Mouse (Mus musculus) CH12.LX (cell line): ENCODE results near the gene Inppl1. TPM values are rescaled to one million over a fixed set of nuclear protein-coding genes. Genes with fewer than 3 reads are reported as not detected.

Experiments
- DNase-seq: peaks from one replicate; pipeline ENCODE4 v3.0.0-alpha.2; 2013; ENCODE audit errors: extremely low read depth
- H3K27ac ChIP-seq: 2 replicates; pipeline ENCODE4 v1.5.1; 2012; ENCODE audit warnings: low read depth, mild to moderate bottlenecking, control low read depth, moderate library complexity; ENCODE audit not compliant: insufficient read depth
- H3K27me3 ChIP-seq: replicated peaks from 2 replicates; pipeline ENCODE3; 2012; ENCODE audit warnings: inconsistent platforms
- H3K36me3 ChIP-seq, 2 experiments: replicated peaks in 1 of 2; 2 replicates each; pipeline versions ENCODE3 to v1.6.1; 2012; ENCODE audit warnings: inconsistent platforms in 1 of 2, low read length in 1 of 2, mild to moderate bottlenecking in 1 of 2, mixed read lengths in 1 of 2, moderate library complexity in 1 of 2; ENCODE audit not compliant: control insufficient read depth in 1 of 2, insufficient read depth in 1 of 2
- H3K4me1 ChIP-seq, 2 experiments: 2 replicates each; pipeline ENCODE4 v1.6.1; 2012; ENCODE audit warnings: inconsistent platforms in 1 of 2, moderate library complexity in 1 of 2; ENCODE audit not compliant: insufficient read depth in 2 of 2, control insufficient read depth in 1 of 2
- H3K4me2 ChIP-seq: 2 replicates; pipeline ENCODE4 v1.6.1; 2012; ENCODE audit warnings: low read depth, mild to moderate bottlenecking, control low read depth; ENCODE audit not compliant: poor library complexity, insufficient read depth, severe bottlenecking
- H3K4me3 ChIP-seq, 3 experiments: fragments of 150-350 bp in 1 of 3; sonication (generic) in 1 of 3; replicated peaks in 1 of 3; 2 replicates each; pipeline versions ENCODE3 to v1.5.1; 2011 to 2012; ENCODE audit warnings: low read depth in 2 of 3, low read length in 2 of 3, mild to moderate bottlenecking in 2 of 3, moderate library complexity in 2 of 3, control low read depth in 1 of 3, improper control_type of control experiment in 1 of 3, inconsistent platforms in 1 of 3, mixed read lengths in 1 of 3; ENCODE audit not compliant: poor library complexity in 1 of 3
- H3K79me2 ChIP-seq: replicated peaks from 2 replicates; pipeline ENCODE4 v1.6.1; 2012; ENCODE audit warnings: mild to moderate bottlenecking, moderate library complexity; ENCODE audit not compliant: control insufficient read depth, poor library complexity, insufficient read depth, severe bottlenecking; ENCODE audit errors: extremely low read depth
- H3K9ac ChIP-seq: 2 replicates; pipeline ENCODE4 v1.6.1; 2012; ENCODE audit warnings: low read depth, mild to moderate bottlenecking, control low read depth, moderate library complexity; ENCODE audit not compliant: insufficient read depth
- H3K9me3 ChIP-seq: replicated peaks from 2 replicates; pipeline ENCODE3; 2012; ENCODE audit warnings: low read length, inconsistent platforms, mixed read lengths
- BHLHE40 ChIP-seq: IDR thresholded peaks from 2 replicates; pipeline ENCODE4 v1.6.1; 2011; ENCODE audit warnings: mild to moderate bottlenecking, low read depth, low read length, improper control_type of control experiment
- CHD1 ChIP-seq: IDR thresholded peaks from 2 replicates; pipeline ENCODE4 v1.6.1; 2012; ENCODE audit warnings: low read depth, low read length, improper control_type of control experiment, inconsistent platforms
- CHD2 ChIP-seq: IDR thresholded peaks from 2 replicates; pipeline ENCODE4 v1.6.1; 2011; ENCODE audit warnings: low read length, improper control_type of control experiment
- E2F4 ChIP-seq: IDR thresholded peaks from 2 replicates; pipeline ENCODE4 v1.6.1; 2011; ENCODE audit warnings: low read depth, low read length, improper control_type of control experiment; ENCODE audit not compliant: insufficient replicate concordance
- EP300 ChIP-seq: IDR thresholded peaks from 2 replicates; pipeline ENCODE4 v1.6.1; 2011; ENCODE audit warnings: low read length, improper control_type of control experiment
- GABPA ChIP-seq: IDR thresholded peaks from 2 replicates; pipeline ENCODE4 v1.6.1; 2012; ENCODE audit warnings: low read depth, low read length, improper control_type of control experiment, inconsistent platforms; ENCODE audit not compliant: insufficient replicate concordance
- IRF4 ChIP-seq: IDR thresholded peaks from 2 replicates; pipeline ENCODE4 v1.6.1; 2014; ENCODE audit warnings: low read depth, mild to moderate bottlenecking, inconsistent platforms, low read length, improper control_type of control experiment
- MAZ ChIP-seq: IDR thresholded peaks from 2 replicates; pipeline ENCODE4 v1.6.1; 2012; ENCODE audit warnings: low read depth, mild to moderate bottlenecking, inconsistent platforms, low read length, improper control_type of control experiment, moderate library complexity
- MEF2A ChIP-seq: IDR thresholded peaks from 2 replicates; pipeline ENCODE4 v1.6.1; 2014; ENCODE audit warnings: low read depth, mild to moderate bottlenecking, inconsistent platforms, low read length, improper control_type of control experiment, borderline replicate concordance
- NRF1 ChIP-seq: IDR thresholded peaks from 2 replicates; pipeline ENCODE4 v1.6.1; 2014; ENCODE audit warnings: low read depth, mild to moderate bottlenecking, inconsistent platforms, low read length, improper control_type of control experiment, moderate library complexity
- PAX5 ChIP-seq: IDR thresholded peaks from 2 replicates; pipeline ENCODE4 v1.6.1; 2012; ENCODE audit warnings: low read length, inconsistent platforms, mixed read lengths
- POLR2A ChIP-seq: IDR thresholded peaks from 2 replicates; pipeline ENCODE4 v1.6.1; 2011; ENCODE audit warnings: low read depth, mild to moderate bottlenecking, improper control_type of control experiment, low read length
- RCOR1 ChIP-seq: conservative IDR thresholded peaks from 2 replicates; pipeline ENCODE4 v1.6.1; 2012; ENCODE audit warnings: low read depth, mild to moderate bottlenecking, inconsistent platforms, low read length, improper control_type of control experiment
- SIN3A ChIP-seq: IDR thresholded peaks from 2 replicates; pipeline ENCODE4 v1.6.1; 2012; ENCODE audit warnings: low read length, improper control_type of control experiment, inconsistent platforms
- USF1 ChIP-seq: IDR thresholded peaks from 2 replicates; pipeline ENCODE4 v1.6.1; 2014; ENCODE audit warnings: low read depth, mild to moderate bottlenecking, inconsistent platforms, low read length, improper control_type of control experiment
- ZC3H11A ChIP-seq: IDR thresholded peaks from 2 replicates; pipeline ENCODE4 v1.6.1; 2012; ENCODE audit warnings: low read depth, mild to moderate bottlenecking, inconsistent platforms, low read length, improper control_type of control experiment
- dilution Hi-C: fragments of 300-500 bp; cut with MboI; formaldehyde crosslinking; loops from 2 replicates; pipeline ENCODE4 v1.14.3; 2020; ENCODE audit warnings: low sequenced_read_pairs; ENCODE audit not compliant: extremely low pct_unique_long_range_greater_than_20kb, extremely low pct_ligation_motif_present
- in situ Hi-C: fragments of 300-500 bp; cut with MboI; formaldehyde crosslinking; loops from 3 replicates; pipeline ENCODE4 v1.14.3; 2019; ENCODE audit warnings: low sequenced_read_pairs, low pct_ligation_motif_present, low pct_unique_long_range_greater_than_20kb, mixed read lengths
- polyA plus RNA-seq: library from polyadenylated mRNA; unstranded; fragments of >175 nt; gene quantifications from 2 replicates; pipeline ENCODE4 v1.2.1, GENCODE M21; 2012; ENCODE audit warnings: low read depth; ENCODE audit not compliant: insufficient read length
- total RNA-seq, 2 experiments: library from RNA; depleted of rRNA; stranded (reverse); fragments of 300-350 nt in 1 of 2; fragments of >200 nt in 1 of 2; gene quantifications; 2 replicates each; pipeline ENCODE4 v1.2.3; 2012 to 2014

The Inppl1 gene
- total and polyA plus RNA-seq, 3 experiments = 27.3 to 44.3 (median 37.9) TPM

DNA sequence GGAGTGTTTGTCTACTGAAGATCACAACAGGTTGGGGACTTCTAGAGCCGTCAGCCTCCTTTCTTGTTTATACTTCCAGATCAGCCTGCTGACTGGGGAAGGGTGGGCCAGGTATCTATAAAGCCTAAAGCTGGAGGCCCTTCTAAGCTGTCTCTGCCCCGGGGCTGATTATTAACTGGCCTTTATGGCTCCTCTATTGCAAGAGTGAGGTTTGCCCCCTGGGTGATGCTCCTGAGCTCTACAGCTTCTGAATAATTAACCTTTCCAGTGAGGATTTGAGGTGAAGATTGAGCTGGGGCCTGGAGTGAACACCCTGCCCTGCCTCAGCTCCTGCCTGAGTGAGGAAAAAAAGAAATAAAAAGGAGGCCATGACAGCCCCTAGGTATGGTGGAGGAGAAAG is 32.6 kb upstream of the Inppl1 start, which contains the start of gene Folr1:
Folr1 (minus strand) TSS at position 160 of the 400 bp plus-strand sequence.
- H3K27me3 ChIP-seq = no peaks in the 10 kb centered on the region
- no peaks in the 10 kb centered on the region for H3K9me3 ChIP-seq
- in situ Hi-C loops = no loop called here
- peaks cover 0 to 4% of the 10 kb centered on the region in 2 experiments; a peak in 3 of 4 replicates for H3K4me1 ChIP-seq
- H3K4me2 ChIP-seq = no peak within 1 kb of the TSS
- no peaks in the 10 kb centered on the region for H3K36me3 ChIP-seq
- no peak within 1 kb of the TSS for H3K9ac ChIP-seq
- no peaks in the 10 kb centered on the region for H3K79me2 ChIP-seq
- no peak for TF ChIP-seq IRF4
- TF ChIP-seq RCOR1 = no peak
- no peak for TF ChIP-seq GABPA
- TF ChIP-seq MAZ = no peak
- no peak for TF ChIP-seq SIN3A
- no peak for TF ChIP-seq USF1
- TF ChIP-seq NRF1 = no peak
- TF ChIP-seq MEF2A = no peak
- H3K4me3 ChIP-seq = no peak within 1 kb of the TSS
- H3K27ac ChIP-seq = no peak within 1 kb of the TSS
- DNase-seq = no peak
- dilution Hi-C loops = no loop called here

- Histone ChIP-seq H3K36me3 (no peaks in the 10 kb centered on the region), H3K27me3 (no peaks in the 10 kb centered on the region), H3K4me2 (no peak overlapping the region), H3K4me1 (peaks cover 0 to 5% of the 10 kb centered on the region in 2 experiments; a peak in 3 of 4 replicates), H3K9me3 (peaks cover 3% of the 10 kb centered on the region), H3K27ac (no peak overlapping the region), H3K79me2 (no peaks in the 10 kb centered on the region), H3K4me3 (no peak overlapping the region), H3K9ac (no peak overlapping the region)
- no peak for DNase-seq
- TF ChIP-seq CHD1 (no peak), BHLHE40 (no peak)
- in situ Hi-C loops (no loop called here), dilution Hi-C loops (no loop called here)
Observed at GRCm38 (mm10) chr7:101869163-101869500, 31.1 kb upstream of the Inppl1 start.

DNA sequence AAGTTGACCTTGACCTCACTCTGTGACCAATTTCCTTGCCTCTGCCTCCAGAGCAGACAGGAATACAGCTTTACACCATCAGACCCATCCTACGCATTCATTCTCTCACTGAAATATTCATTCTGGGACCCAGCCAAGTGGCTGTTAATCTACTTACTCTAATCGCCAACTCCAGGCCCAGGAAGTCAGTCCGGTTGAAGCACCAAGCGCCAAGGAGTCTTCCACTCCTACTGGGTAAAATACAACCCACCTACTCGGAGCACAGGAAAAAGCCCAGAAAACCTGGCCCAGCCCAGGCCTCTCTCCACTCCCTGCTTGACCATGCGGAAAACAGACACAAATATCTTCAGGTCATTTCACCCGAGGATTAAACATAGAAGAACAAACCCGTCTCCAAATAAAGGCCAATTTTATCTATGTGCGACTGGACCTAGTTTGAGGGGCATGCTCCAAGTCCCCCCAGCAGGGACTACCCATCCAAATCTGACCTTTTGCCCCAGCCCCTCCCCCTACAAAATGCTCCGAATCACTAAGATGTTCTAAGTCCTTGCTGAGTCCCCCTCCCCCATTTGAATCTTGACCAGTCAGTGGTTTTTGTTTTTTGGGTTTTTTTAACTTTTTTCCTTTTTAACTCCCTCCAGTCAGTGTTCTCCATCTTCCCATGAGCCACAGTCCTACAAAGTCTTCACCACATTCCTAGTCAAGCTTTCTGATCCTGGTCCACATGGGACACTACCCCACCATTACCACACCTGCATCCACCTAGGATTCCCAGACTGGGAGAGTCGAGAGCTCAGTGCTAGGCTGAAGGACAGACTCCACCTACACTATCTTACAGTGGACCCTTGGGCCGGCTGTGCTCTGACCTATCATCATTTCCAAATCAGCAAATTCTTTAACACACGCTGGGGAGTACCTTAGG is 30.5 kb upstream of the Inppl1 start:
- Histone ChIP-seq H3K4me3 (no peak overlapping the region), H3K27me3 (no peaks in the 10 kb centered on the region), H3K9me3 (peaks cover 3% of the 10 kb centered on the region), H3K79me2 (no peaks in the 10 kb centered on the region), H3K4me2 (no peak overlapping the region), H3K9ac (no peak overlapping the region), H3K4me1 (peaks cover 0 to 5% of the 10 kb centered on the region in 2 experiments; a peak in 3 of 4 replicates), H3K27ac (no peak overlapping the region), H3K36me3 (no peaks in the 10 kb centered on the region)
- TF ChIP-seq EP300 = no peak
- no peak for TF ChIP-seq PAX5
- TF ChIP-seq USF1 = no peak
- TF ChIP-seq E2F4 = no peak
- TF ChIP-seq CHD2 = no peak
- no peak for TF ChIP-seq ZC3H11A
- TF ChIP-seq MAZ = no peak
- no peak for TF ChIP-seq RCOR1
- no peak for TF ChIP-seq POLR2A
- in situ Hi-C loops (no loop called here), dilution Hi-C loops (no loop called here)
- no peak for DNase-seq
